24 mouse cellular contexts compared by ENCODE assay signal in the genomic region with DNA sequence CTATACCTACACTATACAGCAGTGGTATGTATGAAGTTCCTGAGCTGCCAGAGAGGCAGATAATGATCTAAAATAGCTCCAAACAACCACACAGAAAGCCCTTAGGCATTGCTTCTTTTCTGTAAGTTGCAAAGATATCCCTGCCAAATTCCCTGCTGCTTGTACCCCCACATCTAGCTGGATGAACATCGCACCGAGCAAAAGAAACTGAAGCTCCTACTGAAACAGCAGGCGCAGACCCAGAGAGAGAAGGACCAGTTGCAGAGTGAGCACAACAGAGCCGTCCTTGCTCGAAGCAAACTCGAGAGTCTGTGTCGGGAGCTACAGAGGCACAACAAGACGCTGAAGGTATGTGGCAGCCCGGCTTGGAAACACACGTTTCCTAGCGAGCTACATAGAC. TPM values are rescaled to one million over a fixed set of nuclear protein-coding genes. Genes with fewer than 3 reads are reported as not detected.
DNase-seq lines count a peak whose midpoint lies in the region; ATAC-seq lines count a peak whose summit lies in the region.
"Had no signal": no experiment of that assay in that cellular context is flagged by ENCODE, and none has a peak within 500 bp of the region (broad histone marks: within the 10 kb centered on the region; RNA-seq: fewer than 3 reads in every experiment).

No protein-coding gene starts in this region.

- H3K4me1 ChIP-seq in embryonic facial prominence, embryonic 13.5 days: no peaks in the 10 kb centered on the region
- H3K4me1 ChIP-seq in embryonic facial prominence, embryonic 10.5 days: no peaks in the 10 kb centered on the region
- H3K4me1 ChIP-seq in embryonic facial prominence, embryonic 15.5 days: no peaks in the 10 kb centered on the region
- H3K4me1 ChIP-seq in heart, embryonic 10.5 days: no peaks in the 10 kb centered on the region
- H3K4me1 ChIP-seq: forebrain, embryonic 13.5 days; forebrain, embryonic 15.5 days had no signal

- H3K27me3 ChIP-seq in embryonic facial prominence, embryonic 13.5 days: no peaks in the 10 kb centered on the region
- H3K27me3 ChIP-seq in embryonic facial prominence, embryonic 10.5 days (replicated peaks; ENCODE audit: low read depth, poor library complexity, severe bottlenecking): no peaks in the 10 kb centered on the region
- no peaks in the 10 kb centered on the region for H3K27me3 ChIP-seq in embryonic facial prominence, embryonic 15.5 days
- H3K27me3 ChIP-seq in heart, embryonic 10.5 days (ENCODE audit: insufficient read depth, poor library complexity, severe bottlenecking): no peaks in the 10 kb centered on the region
- H3K27me3 ChIP-seq: CH12.LX; forebrain, embryonic 13.5 days; forebrain, embryonic 15.5 days; Patski had no signal

- H3K4me2 ChIP-seq in embryonic facial prominence, embryonic 13.5 days: peak overlapping the region; percentile 16; the same call in 1 of the 2 replicates
- H3K4me2 ChIP-seq in embryonic facial prominence, embryonic 15.5 days (replicated peaks): peak overlapping the region; percentile 25
- H3K4me2 ChIP-seq: forebrain, embryonic 13.5 days; forebrain, embryonic 15.5 days had no signal

- no peak overlapping the region for H3K4me3 ChIP-seq in embryonic facial prominence, embryonic 13.5 days
- H3K4me3 ChIP-seq in embryonic facial prominence, embryonic 10.5 days: no peak overlapping the region
- H3K4me3 ChIP-seq in embryonic facial prominence, embryonic 15.5 days (replicated peaks): no peak overlapping the region
- no peak overlapping the region for H3K4me3 ChIP-seq in heart, embryonic 10.5 days
- H3K4me3 ChIP-seq: forebrain, embryonic 13.5 days; forebrain, embryonic 15.5 days had no signal

- H3K9me3 ChIP-seq in embryonic facial prominence, embryonic 13.5 days: no peaks in the 10 kb centered on the region
- 0 out of 2 replicates have a peak, but pooled peaks cover 4% of the 10 kb centered on the region for H3K9me3 ChIP-seq in embryonic facial prominence, embryonic 10.5 days
- H3K9me3 ChIP-seq in embryonic facial prominence, embryonic 15.5 days (replicated peaks): no peaks in the 10 kb centered on the region
- peaks cover 3% of the 10 kb centered on the region; the same call in 1 of the 2 replicates for H3K9me3 ChIP-seq in heart, embryonic 10.5 days
- H3K9me3 ChIP-seq: forebrain, embryonic 13.5 days; forebrain, embryonic 15.5 days; G1E had no signal

- H3K36me3 ChIP-seq in embryonic facial prominence, embryonic 13.5 days: no peaks in the 10 kb centered on the region
- H3K36me3 ChIP-seq in embryonic facial prominence, embryonic 10.5 days (replicated peaks): no peaks in the 10 kb centered on the region
- no peaks in the 10 kb centered on the region for H3K36me3 ChIP-seq in embryonic facial prominence, embryonic 15.5 days
- peaks cover 56% of the 10 kb centered on the region for H3K36me3 ChIP-seq in heart, embryonic 10.5 days
- H3K36me3 ChIP-seq: forebrain, embryonic 15.5 days; G1E had no signal

- ATAC-seq in embryonic facial prominence, embryonic 13.5 days (ENCODE audit: insufficient number of reproducible peaks, insufficient read depth, low FRiP score, low TSS enrichment, low read depth): no peak
- no peak for ATAC-seq in embryonic facial prominence, embryonic 15.5 days (ENCODE audit: insufficient number of reproducible peaks, low FRiP score, low TSS enrichment, low read depth)
- ATAC-seq: activated CD4-positive, CD25-positive, alpha-beta regulatory T cell, adult 4 months; CD4-positive, CD25-positive, alpha-beta regulatory T cell, adult 4 months; forebrain, embryonic 13.5 days; forebrain, embryonic 15.5 days; forebrain, postnatal 0 days; Patski had no signal

- 0 out of 2 replicates have a peak overlapping the region, but pooled peaks have one; percentile 33 for H3K27ac ChIP-seq in embryonic facial prominence, embryonic 13.5 days
- H3K27ac ChIP-seq in embryonic facial prominence, embryonic 10.5 days (replicated peaks): no peak overlapping the region
- H3K27ac ChIP-seq in embryonic facial prominence, embryonic 15.5 days (replicated peaks): no peak overlapping the region
- no peak overlapping the region for H3K27ac ChIP-seq in heart, embryonic 10.5 days
- H3K27ac ChIP-seq: forebrain, embryonic 13.5 days; forebrain, embryonic 15.5 days had no signal

- no peak overlapping the region for H3K9ac ChIP-seq in embryonic facial prominence, embryonic 13.5 days
- no peak overlapping the region for H3K9ac ChIP-seq in embryonic facial prominence, embryonic 15.5 days
- H3K9ac ChIP-seq: forebrain, embryonic 13.5 days; forebrain, embryonic 15.5 days; forebrain, postnatal 0 days had no signal

- no peak for DNase-seq in embryonic facial prominence, embryonic 10.5 days (ENCODE audit: low spot score)
- DNase-seq in right cerebral cortex, adult 18-20 months: peak; percentile 7
- DNase-seq in right cerebral cortex, postnatal 4 days: no peak
- no peak for DNase-seq in heart, embryonic 10.5 days (ENCODE audit: low spot score)
- no peak for DNase-seq in heart, postnatal 14 days
- DNase-seq: adrenal gland, adult 8-10 months; adrenal gland, postnatal 14 days; adrenal gland, postnatal 36 days; B cell, adult 2 months; cerebellum, adult 11 months; cerebellum, adult 18-20 months; cerebellum, adult 8-10 months; cerebellum, adult 9-11 months; cerebellum, postnatal 25 days; forebrain, postnatal 0 days had no signal

- intact Hi-C loops in heart, postnatal 14 days (cut with DNase I): no loop called here

- 65% methylated on average over 11 of the region's 11 CpGs for WGBS in embryonic facial prominence, embryonic 13.5 days
- 79% methylated on average over 11 of the region's 11 CpGs for WGBS in embryonic facial prominence, embryonic 10.5 days
- WGBS in embryonic facial prominence, embryonic 15.5 days: 54% methylated on average over 11 of the region's 11 CpGs
- WGBS in heart, embryonic 10.5 days: 78% methylated on average over 11 of the region's 11 CpGs

RNA-seq across cellular contexts. Expression of a gene that starts 19.0 kb away (rescaled TPM):
- 0.89 and 1.2 TPM in 2 replicates for polyA plus RNA-seq in embryonic facial prominence, embryonic 13.5 days (2015; fragmentation: Nextera tagmentation; extraction: Ambion mirVana)
- 0.98 and 1.6 TPM in 2 replicates for polyA plus RNA-seq in embryonic facial prominence, embryonic 10.5 days (2016; fragmentation: Nextera tagmentation; extraction: Ambion mirVana)
- 3.7 and 4.9 TPM in 2 replicates for polyA plus RNA-seq in embryonic facial prominence, embryonic 15.5 days (2015; fragmentation: Nextera tagmentation; extraction: Ambion mirVana)
- polyA plus RNA-seq in heart, embryonic 10.5 days (2016; fragmentation: Nextera tagmentation; extraction: Ambion mirVana): 18.8 and 41.2 TPM in 2 replicates
- total RNA-seq in heart, postnatal 14 days (2021): 100 to 1,000 TPM; 179 to 200 TPM
- polyA plus RNA-seq: G1E had no signal
